Mouse (Mus musculus) layer of hippocampus, adult 9-11 months (tissue): ENCODE results near the gene Pik3c2a.

Experiments
- DNase-seq: peaks from one replicate; pipeline ENCODE4 v3.0.0; 2022

Pik3c2a gene

GRCm38 (mm10) chr7:116292377-116292776 is 150.9 kb downstream of the Pik3c2a start:
- DNase-seq = no peak

GRCm38 (mm10) chr7:116290559-116290958 is 152.7 kb downstream of the Pik3c2a start:
- no peak for DNase-seq

- no peak for DNase-seq
These were observed 154.3 kb downstream of the Pik3c2a start for GRCm38 (mm10) chr7:116288996-116289395.

GRCm38 (mm10) chr7:116287959-116288358 is 155.3 kb downstream of the Pik3c2a start:
- no peak for DNase-seq
